Mouse (Mus musculus) spleen, adult 2 months (tissue): ENCODE data around the gene Srbd1. TPM values are rescaled to one million over a fixed set of nuclear protein-coding genes. Genes with fewer than 3 reads are reported as not detected.

Experiments used
- DNase-seq, 2 experiments: peaks; one replicate each; pipeline versions ENCODE4 v3.0.0 to v3.0.0-alpha.2; 2012 to 2021; ENCODE audit warnings: low spot score in 2 of 2, low read depth in 1 of 2
- H3K27ac ChIP-seq: fragments of 200-500 bp; 2 replicates; pipeline ENCODE4 v1.5.1; 2012; ENCODE audit warnings: low read length, inconsistent platforms; ENCODE audit not compliant: insufficient read depth
- H3K27me3 ChIP-seq: fragments of 200-500 bp; 2 replicates; pipeline ENCODE4 v1.6.1; 2012; ENCODE audit warnings: mild to moderate bottlenecking, moderate library complexity, low read length, inconsistent platforms; ENCODE audit not compliant: control insufficient read depth, insufficient read depth
- H3K36me3 ChIP-seq: fragments of 200-500 bp; 2 replicates; pipeline ENCODE4 v1.6.1; 2012; ENCODE audit warnings: mild to moderate bottlenecking, low read length, inconsistent platforms; ENCODE audit not compliant: control insufficient read depth, insufficient read depth
- H3K4me1 ChIP-seq: fragments of 200-500 bp; 2 replicates; pipeline ENCODE4 v1.6.1; 2011; ENCODE audit warnings: inconsistent platforms; ENCODE audit not compliant: control insufficient read depth, insufficient read depth, insufficient read length
- H3K4me3 ChIP-seq: fragments of 200-500 bp; 2 replicates; pipeline ENCODE4 v1.5.1; 2011; ENCODE audit warnings: mild to moderate bottlenecking, inconsistent platforms; ENCODE audit not compliant: insufficient read depth, insufficient read length; ENCODE audit errors: extremely low read depth
- CTCF ChIP-seq: fragments of 200-500 bp; IDR thresholded peaks from 2 replicates; pipeline ENCODE4 v1.5.1; 2011; ENCODE audit warnings: mild to moderate bottlenecking, inconsistent platforms; ENCODE audit not compliant: insufficient read depth, insufficient read length, insufficient replicate concordance; ENCODE audit errors: extremely low read depth
- POLR2A ChIP-seq: fragments of 200-500 bp; IDR thresholded peaks from 2 replicates; pipeline ENCODE4 v1.6.1; 2011; ENCODE audit warnings: low read depth, low read length, inconsistent platforms
- WGBS: fragments of 180-500 bp; shearing (Covaris S2); methylation state at CpG from one replicate; pipeline ENCODE4 v1.1.7; 2018; 5-methylcytosine and 5-hydroxymethylcytosine counted together
- polyA plus RNA-seq: library from polyadenylated mRNA; depleted of rRNA; stranded (reverse); fragments of >200 nt; gene quantifications from 2 replicates; pipeline ENCODE4 v1.2.3, GENCODE M21; 2012

Srbd1 gene
- polyA plus RNA-seq, 1 experiment, result 2.2 TPM

DNA sequence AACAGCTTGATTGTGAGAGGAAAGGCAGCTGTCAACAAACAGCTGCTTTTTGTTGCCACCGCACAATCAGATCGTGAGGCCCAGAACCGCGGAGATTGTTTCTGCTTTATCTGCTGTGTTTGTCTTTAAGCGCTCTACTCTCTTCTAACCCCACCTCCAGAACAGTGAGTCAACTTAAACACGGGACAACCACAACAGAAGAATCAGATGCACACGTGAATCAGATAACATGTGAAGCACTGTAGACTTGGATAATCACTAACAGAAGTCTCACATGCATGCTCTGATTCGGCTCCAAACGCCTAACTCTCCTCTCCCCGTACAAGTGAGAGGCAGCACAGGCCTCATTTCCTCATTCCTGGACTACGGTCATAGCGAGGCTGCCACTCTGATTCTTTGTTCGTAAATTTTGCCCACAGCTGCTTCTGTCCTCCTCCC lies 106.7 kb downstream of the Srbd1 start:
- no peak for DNase-seq
- no peak overlapping the region for H3K27ac ChIP-seq
- no peaks in the 10 kb centered on the region for H3K4me1 ChIP-seq
- 58% methylated on average over 13 of the region's 13 CpGs for WGBS
- no peak overlapping the region for H3K4me3 ChIP-seq
- H3K27me3 ChIP-seq, result no peaks in the 10 kb centered on the region
- no peaks in the 10 kb centered on the region for H3K36me3 ChIP-seq
- no peak for TF ChIP-seq POLR2A
- TF ChIP-seq CTCF, result no peak

- Histone ChIP-seq H3K4me3 (no peak overlapping the region), H3K4me1 (no peaks in the 10 kb centered on the region), H3K27ac (no peak overlapping the region), H3K27me3 (no peaks in the 10 kb centered on the region), H3K36me3 (no peaks in the 10 kb centered on the region)
- DNase-seq, result no peak
- 94% methylated on average over 3 of the region's 3 CpGs for WGBS
- TF ChIP-seq CTCF, result no peak
- no peak for TF ChIP-seq POLR2A
Observed at GRCm38 (mm10) chr17:86035576-86035975, 109.4 kb downstream of the Srbd1 start.

DNA sequence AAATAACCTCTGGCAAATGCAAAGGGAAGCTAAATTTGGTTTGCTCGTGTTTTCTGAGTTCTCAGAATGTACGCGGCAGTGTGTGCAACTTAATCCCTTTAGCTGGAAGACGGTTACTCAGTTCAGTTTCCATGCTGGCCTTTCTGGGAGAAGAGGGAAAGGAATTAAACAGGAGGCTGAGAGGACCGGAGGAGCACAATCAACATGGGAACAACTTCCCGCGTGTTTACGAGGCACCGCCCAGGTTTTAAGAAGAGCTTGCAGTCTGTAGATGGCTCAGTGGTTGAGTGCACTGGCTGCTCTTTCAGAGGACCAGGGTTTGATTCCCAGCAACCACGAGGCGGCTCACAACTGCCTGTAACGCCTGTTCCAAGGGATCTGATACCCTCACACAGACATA lies 109.8 kb downstream of the Srbd1 start:
- 95% methylated on average over 12 of the region's 12 CpGs for WGBS
- H3K27ac ChIP-seq, result no peak overlapping the region

GRCm38 (mm10) chr17:86034641-86035040 lies 110.3 kb downstream of the Srbd1 start:
- H3K4me3 ChIP-seq, result no peak overlapping the region
- WGBS, result 94% methylated on average over 6 of the region's 6 CpGs
- H3K27ac ChIP-seq, result no peak overlapping the region
- H3K27me3 ChIP-seq, result no peaks in the 10 kb centered on the region
- H3K36me3 ChIP-seq, result no peaks in the 10 kb centered on the region
- no peak for DNase-seq
- no peaks in the 10 kb centered on the region for H3K4me1 ChIP-seq
- TF ChIP-seq CTCF (no peak), POLR2A (no peak)

More for the DNA sequence above, 109.8 kb downstream of the Srbd1 start:
- H3K4me1 ChIP-seq, result no peaks in the 10 kb centered on the region
- TF ChIP-seq POLR2A (no peak), CTCF (no peak)
- no peak overlapping the region for H3K4me3 ChIP-seq
- H3K36me3 ChIP-seq, result no peaks in the 10 kb centered on the region
- no peaks in the 10 kb centered on the region for H3K27me3 ChIP-seq
- DNase-seq, result no peak

DNA sequence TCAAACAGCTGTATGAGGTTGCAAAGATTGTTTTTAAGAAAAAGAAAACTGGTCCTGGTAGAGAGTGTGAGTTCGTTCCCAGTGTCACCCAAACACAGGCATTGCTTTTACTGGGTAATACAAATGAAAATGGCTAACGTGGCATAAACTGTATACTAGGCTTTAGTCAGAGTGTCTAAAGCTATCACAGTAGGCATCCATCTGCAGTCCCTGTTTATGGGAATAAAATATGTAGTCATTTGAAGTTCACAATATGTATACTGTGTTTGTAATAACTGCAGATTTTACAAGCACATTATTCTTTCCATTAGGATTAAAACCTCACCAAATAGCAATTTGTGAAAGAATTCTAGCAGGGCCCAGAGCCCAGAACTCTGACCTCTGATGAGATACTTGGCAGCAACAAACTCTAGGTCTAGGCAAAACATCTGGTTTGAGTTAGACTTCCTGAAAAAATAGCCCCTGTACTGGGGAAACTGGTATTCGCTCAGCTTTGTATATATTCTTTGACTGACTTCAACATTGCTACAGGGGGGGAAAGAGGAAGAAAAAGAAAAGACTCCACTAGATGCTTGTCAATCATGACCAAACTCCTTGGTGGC lies 112.8 kb downstream of the Srbd1 start:
- Histone ChIP-seq H3K4me1 (no peaks in the 10 kb centered on the region), H3K27ac (no peak overlapping the region), H3K36me3 (no peaks in the 10 kb centered on the region), H3K27me3 (no peaks in the 10 kb centered on the region), H3K4me3 (no peak overlapping the region)
- DNase-seq, result no peak
- WGBS, result 91% methylated on average over 3 of the region's 3 CpGs
- no peak for TF ChIP-seq POLR2A
- TF ChIP-seq CTCF, result no peak

GRCm38 (mm10) chr17:86030016-86030415 lies 115.0 kb downstream of the Srbd1 start:
- Histone ChIP-seq H3K4me1 (no peaks in the 10 kb centered on the region), H3K4me3 (no peak overlapping the region), H3K27me3 (no peaks in the 10 kb centered on the region), H3K27ac (no peak overlapping the region), H3K36me3 (no peaks in the 10 kb centered on the region)
- WGBS, result 90% methylated on average over 4 of the region's 4 CpGs
- TF ChIP-seq POLR2A (no peak), CTCF (no peak)
- DNase-seq, result no peak

DNA sequence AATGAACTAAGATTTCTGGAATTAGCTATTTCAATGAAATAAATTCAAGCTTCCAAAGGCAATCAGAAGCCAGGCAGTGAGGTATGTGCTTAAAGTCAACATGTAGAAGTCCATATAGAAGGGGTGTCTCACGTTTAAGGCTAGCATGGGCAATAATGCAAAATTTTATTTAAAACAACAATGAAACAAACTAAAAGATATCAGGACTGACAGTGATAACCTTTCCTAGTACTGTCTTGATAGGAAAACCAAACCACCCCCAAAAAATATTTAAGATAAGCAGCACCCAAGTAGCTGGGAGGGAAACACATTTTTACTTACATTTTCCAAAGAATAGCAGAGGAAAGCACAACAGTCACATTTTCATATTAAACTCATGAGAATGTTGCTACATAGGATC lies 115.8 kb downstream of the Srbd1 start:
- H3K36me3 ChIP-seq, result no peaks in the 10 kb centered on the region
- TF ChIP-seq POLR2A, result no peak
- no peak for TF ChIP-seq CTCF
- H3K4me3 ChIP-seq, result no peak overlapping the region
- no peaks in the 10 kb centered on the region for H3K27me3 ChIP-seq
- no peak for DNase-seq
- no peak overlapping the region for H3K27ac ChIP-seq
- H3K4me1 ChIP-seq, result no peaks in the 10 kb centered on the region
- WGBS, result 84% methylated on average over 1 of the region's 1 CpGs
